ENCODE assay signal across 8 mouse cellular contexts in genomic region chr7:112226446-112227265, GRCm38 (mm10). TPM values are rescaled to one million over a fixed set of nuclear protein-coding genes. Genes with fewer than 3 reads are reported as not detected.
DNase-seq lines count a peak whose midpoint lies in the region; ATAC-seq and TF ChIP-seq lines count a peak whose summit lies in the region.

No protein-coding gene starts in this region.

- H3K9me3 ChIP-seq in hindbrain, embryonic 14.5 days (ENCODE audit: control insufficient read depth, low read length), result no peaks in the 10 kb centered on the region
- H3K9me3 ChIP-seq in liver, embryonic 16.5 days (replicated peaks; ENCODE audit: control insufficient read depth, low read length), result no peaks in the 10 kb centered on the region

- peaks cover 37% of the 10 kb centered on the region for H3K27me3 ChIP-seq in hindbrain, embryonic 14.5 days (ENCODE audit: control insufficient read depth, insufficient read depth, low read length)
- no peaks in the 10 kb centered on the region; the same call in 1 of the 2 replicates for H3K27me3 ChIP-seq in liver, embryonic 16.5 days (ENCODE audit: control insufficient read depth, insufficient read depth, low read depth, low read length)

- no peak for ATAC-seq in hindbrain, embryonic 14.5 days (ENCODE audit: low FRiP score)
- no peak for ATAC-seq in liver, embryonic 16.5 days (ENCODE audit: low read depth)

- H3K4me2 ChIP-seq in hindbrain, embryonic 14.5 days (replicated peaks), result peak overlapping the region; percentile 97
- H3K4me2 ChIP-seq in liver, embryonic 16.5 days (ENCODE audit: low read depth, low read length), result peak overlapping the region; percentile 59

- WGBS in hindbrain, embryonic 14.5 days, result 5% methylated on average over 24 of the region's 24 CpGs
- WGBS in liver, embryonic 16.5 days (ENCODE audit: insufficient replicate concordance), result 18% methylated on average over 24 of the region's 24 CpGs
- 15% methylated on average over 24 of the region's 24 CpGs for WGBS in olfactory bulb, adult 2 months

- no peaks in the 10 kb centered on the region for H3K36me3 ChIP-seq in hindbrain, embryonic 14.5 days (replicated peaks; ENCODE audit: control insufficient read depth, insufficient read depth)
- H3K36me3 ChIP-seq in liver, embryonic 16.5 days (ENCODE audit: control insufficient read depth, insufficient read depth), result no peaks in the 10 kb centered on the region

- H3K4me1 ChIP-seq in embryonic fibroblast, embryonic 13.5 days (ENCODE audit: control insufficient read depth, insufficient read depth, low read length), result peaks cover 5% of the 10 kb centered on the region
- H3K4me1 ChIP-seq in hindbrain, embryonic 14.5 days (replicated peaks; ENCODE audit: control insufficient read depth, insufficient read depth, low read length), result peaks cover 15% of the 10 kb centered on the region
- H3K4me1 ChIP-seq in liver, embryonic 16.5 days (ENCODE audit: control insufficient read depth, low read depth, low read length), result peaks cover 3% of the 10 kb centered on the region; the same call in 1 of the 2 replicates
- peaks cover 40% of the 10 kb centered on the region for H3K4me1 ChIP-seq in olfactory bulb, adult 2 months (ENCODE audit: control insufficient read depth, insufficient read depth, low read length)

- DNase-seq in layer of hippocampus, adult 2 months (ENCODE audit: low spot score in 2 of 2), result no peak
- DNase-seq in layer of hippocampus, postnatal 10 days (ENCODE audit: low spot score in 2 of 2), result no peak
- DNase-seq in hindbrain, embryonic 14.5 days (ENCODE audit: low spot score), result no peak
- no peak for DNase-seq in c-Kit-positive CD71-positive TER-119-positive erythroid progenitor cells, embryonic 14.5 days (ENCODE audit: low spot score)
- no peak for DNase-seq in layer of hippocampus, adult 18-20 months (ENCODE audit: low spot score in 2 of 2)

- H3K4me3 ChIP-seq in layer of hippocampus, adult 2 months, result peak overlapping the region; percentile 92
- peak overlapping the region; percentile 79 for H3K4me3 ChIP-seq in embryonic fibroblast, embryonic 13.5 days (ENCODE audit: insufficient read depth, low read length)
- peak overlapping the region; percentile 54 for H3K4me3 ChIP-seq in hindbrain, embryonic 14.5 days (replicated peaks; ENCODE audit: low read length)
- peak overlapping the region; percentile 58 for H3K4me3 ChIP-seq in liver, embryonic 16.5 days (ENCODE audit: low read depth, low read length)
- H3K4me3 ChIP-seq in olfactory bulb, adult 2 months (ENCODE audit: insufficient read depth, low read depth, low read length), result peak overlapping the region; percentile 83

- no peak for TF ChIP-seq CTCF in layer of hippocampus, adult 2 months (conservative IDR thresholded peaks at IDR 0.05)
- TF ChIP-seq CTCF in embryonic fibroblast, embryonic 13.5 days (IDR thresholded peaks at IDR 0.05; ENCODE audit: borderline replicate concordance, insufficient read depth, low read length), result no peak
- TF ChIP-seq CTCF in olfactory bulb, adult 2 months (IDR thresholded peaks at IDR 0.05; ENCODE audit: insufficient read depth, low read depth, low read length), result no peak

- peak; percentile 38 for TF ChIP-seq POLR2A in embryonic fibroblast, embryonic 13.5 days (IDR thresholded peaks at IDR 0.05; ENCODE audit: low read depth, low read length)
- TF ChIP-seq POLR2A in olfactory bulb, adult 2 months (IDR thresholded peaks at IDR 0.05; ENCODE audit: insufficient read depth, low read depth, low read length), result no peak

- H3K27ac ChIP-seq in layer of hippocampus, adult 2 months, result peak overlapping the region; percentile 92
- peak overlapping the region; percentile 60 for H3K27ac ChIP-seq in embryonic fibroblast, embryonic 13.5 days (ENCODE audit: insufficient read depth, low read length)
- no peak overlapping the region for H3K27ac ChIP-seq in hindbrain, embryonic 14.5 days
- no peak overlapping the region for H3K27ac ChIP-seq in liver, embryonic 16.5 days (ENCODE audit: low read length)
- H3K27ac ChIP-seq in olfactory bulb, adult 2 months (ENCODE audit: insufficient read depth, low read depth, low read length), result no peak overlapping the region

- peak overlapping the region; percentile 67; the same call in 1 of the 2 replicates for H3K9ac ChIP-seq in hindbrain, embryonic 14.5 days
- H3K9ac ChIP-seq in liver, embryonic 16.5 days (ENCODE audit: low read depth, low read length), result peak overlapping the region; percentile 35; the same call in 1 of the 2 replicates

RNA-seq across cellular contexts. Expression of gene Mical2, which starts 1.0 kb away (rescaled TPM):
- total RNA-seq in layer of hippocampus, adult 2 months (2021), result 100 to 1,000 TPM; 667 to 694 TPM
- 100 to 1,000 TPM; 406 to 434 TPM for total RNA-seq in layer of hippocampus, postnatal 10 days (2021)
- 76.3 and 150 TPM in 2 replicates for polyA plus RNA-seq in embryonic fibroblast, embryonic 13.5 days (2011; ENCODE audit: insufficient read length, low read depth, missing spikeins)
- 3.8 and 4.0 TPM in 2 replicates for polyA plus RNA-seq in hindbrain, embryonic 14.5 days (2014; fragmentation: Nextera tagmentation; extraction: Ambion mirVana)
- polyA plus RNA-seq in liver, embryonic 16.5 days (2015; fragmentation: Nextera tagmentation; extraction: Ambion mirVana), result 1.5 and 1.9 TPM in 2 replicates
- polyA plus RNA-seq in olfactory bulb, adult 2 months (2012; ENCODE audit: insufficient read depth, insufficient read length, low replicate concordance, missing spikeins), result 155 TPM in 1 of 2 replicates, not detected in the other
- total RNA-seq in layer of hippocampus, adult 18-20 months (2021), result 100 to 1,000 TPM; 611 to 639 TPM

Comparison
In these comparisons a context has a peak if more than half of its experiments do, and no peak if none do; other contexts are left out.
1. H3K27ac ChIP-seq: peak in layer of hippocampus, adult 2 months (single experiment) and embryonic fibroblast, embryonic 13.5 days (single experiment); none in hindbrain, embryonic 14.5 days (single experiment), liver, embryonic 16.5 days (single experiment) and olfactory bulb, adult 2 months (single experiment).
2. Peak in every context shown above with its lines, with median percentiles within 50 percentile points of each other: H3K4me3 ChIP-seq.